Mouse (Mus musculus): ENCODE measurements around the gene Gm10322. TPM values are rescaled to one million over a fixed set of nuclear protein-coding genes. Genes with fewer than 3 reads are reported as not detected.
A peak's percentile ranks its signal among the peaks of the same experiment; 100 is the strongest.

Gene Gm10322
- total RNA-seq, 2 experiments from 2014 or later: not detected

DNA sequence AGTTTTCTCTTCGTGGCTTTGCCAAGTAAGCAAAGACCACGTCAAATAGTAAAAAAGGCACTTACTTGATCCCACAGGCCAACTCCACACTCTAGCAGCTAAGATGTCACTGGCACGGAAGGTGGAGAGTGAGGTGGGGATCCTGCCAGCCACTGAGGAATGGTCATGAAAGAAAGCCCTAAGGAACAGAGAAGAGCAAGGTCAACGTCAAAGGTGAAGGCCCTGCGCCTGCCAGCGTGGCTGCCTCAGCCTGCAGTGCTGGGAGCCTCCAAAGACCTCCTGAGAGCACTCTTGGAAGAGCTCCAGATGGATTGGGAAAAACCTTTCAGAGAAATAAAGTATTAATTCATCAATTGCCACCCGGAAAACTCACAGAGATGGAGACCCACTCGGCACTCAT, 15.3 kb upstream of the Gm10322 start:
- DNase-seq (ENCODE audit: low spot score in 2 of 2): no peak

GRCm38 (mm10) chr10:59602043-59602442, 13.8 kb upstream of the Gm10322 start:
- DNase-seq (ENCODE audit: low spot score in 2 of 2): no peak

GRCm38 (mm10) chr10:59602891-59603290, 13.0 kb upstream of the Gm10322 start:
- DNase-seq (ENCODE audit: low spot score in 2 of 2): peak in 1 of 2 experiments; percentile 47

DNA sequence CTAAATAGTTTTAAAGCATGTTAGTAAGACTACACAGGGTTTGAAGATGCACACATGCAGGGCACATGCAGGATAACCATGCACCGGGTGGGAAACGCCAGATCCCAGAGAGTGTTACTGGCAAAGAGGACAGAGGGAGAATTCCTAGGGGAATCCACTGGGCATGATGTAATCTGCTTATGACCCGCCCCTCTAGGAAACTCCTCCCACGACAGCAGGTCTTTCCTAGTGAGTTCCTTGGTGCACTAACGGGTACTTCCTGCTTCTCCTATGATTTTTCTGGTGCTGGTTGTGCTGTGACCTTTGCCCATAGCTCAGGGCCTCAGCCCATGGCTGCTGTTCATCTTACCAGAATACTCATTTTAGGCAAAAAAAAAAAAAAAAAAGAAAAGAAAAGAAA, 12.0 kb upstream of the Gm10322 start:
- DNase-seq (ENCODE audit: low spot score in 2 of 2): no peak

DNA sequence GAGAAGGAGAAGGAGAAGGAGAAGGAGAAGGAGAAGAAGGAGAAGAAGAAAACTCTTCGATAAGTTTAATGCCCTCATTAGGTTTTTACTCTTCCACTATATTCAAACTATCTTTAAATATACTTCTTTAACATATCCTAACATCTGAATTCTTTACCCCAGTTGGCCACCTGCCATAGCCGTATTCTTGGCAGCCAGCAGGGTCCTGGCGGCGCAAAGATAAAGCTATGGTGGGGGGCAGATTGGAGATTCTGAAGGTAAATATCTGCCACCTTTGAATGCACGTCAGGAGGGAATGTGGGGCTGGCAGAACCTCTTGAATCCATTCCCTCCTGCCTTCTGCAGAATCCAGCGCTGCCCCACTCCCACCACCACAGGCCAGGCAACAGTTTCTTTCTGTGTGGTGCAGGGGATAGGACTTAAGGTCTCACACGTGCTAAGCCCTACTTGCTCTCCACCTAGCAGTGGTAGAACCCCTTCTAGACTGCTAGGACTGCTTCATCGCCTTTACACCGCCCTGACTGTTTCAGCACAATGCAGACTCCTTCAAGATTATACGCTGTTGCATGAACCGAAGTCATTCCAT, 10.9 kb upstream of the Gm10322 start:
- no peak for DNase-seq (ENCODE audit: low spot score in 2 of 2)

GRCm38 (mm10) chr10:59613276-59613675, 2.6 kb upstream of the Gm10322 start:
- no peak for DNase-seq (ENCODE audit: low spot score in 2 of 2)

GRCm38 (mm10) chr10:59614141-59614540, 1.7 kb upstream of the Gm10322 start:
- no peak for DNase-seq (ENCODE audit: low spot score in 2 of 2)

- peak in 1 of 2 experiments; percentile 27 for DNase-seq (ENCODE audit: low spot score in 2 of 2)
Measured at GRCm38 (mm10) chr10:59615411-59615810, 452 bp upstream of the Gm10322 start.

GRCm38 (mm10) chr10:59616522-59616921, 659 bp downstream of the Gm10322 start, which contains the start of gene Mcu:
Gene Mcu, minus strand, starts transcription at chr10:59616692.
- DNase-seq (ENCODE audit: low spot score in 2 of 2): peak; percentile 93 to 98

GRCm38 (mm10) chr10:59617776-59618175, 1.9 kb downstream of the Gm10322 start:
- DNase-seq (ENCODE audit: low spot score in 2 of 2): no peak

GRCm38 (mm10) chr10:59621355-59621754, 5.5 kb downstream of the Gm10322 start:
- DNase-seq (ENCODE audit: low spot score in 2 of 2): no peak

GRCm38 (mm10) chr10:59623496-59623895, 7.6 kb downstream of the Gm10322 start:
- DNase-seq (ENCODE audit: low spot score in 2 of 2): no peak

DNA sequence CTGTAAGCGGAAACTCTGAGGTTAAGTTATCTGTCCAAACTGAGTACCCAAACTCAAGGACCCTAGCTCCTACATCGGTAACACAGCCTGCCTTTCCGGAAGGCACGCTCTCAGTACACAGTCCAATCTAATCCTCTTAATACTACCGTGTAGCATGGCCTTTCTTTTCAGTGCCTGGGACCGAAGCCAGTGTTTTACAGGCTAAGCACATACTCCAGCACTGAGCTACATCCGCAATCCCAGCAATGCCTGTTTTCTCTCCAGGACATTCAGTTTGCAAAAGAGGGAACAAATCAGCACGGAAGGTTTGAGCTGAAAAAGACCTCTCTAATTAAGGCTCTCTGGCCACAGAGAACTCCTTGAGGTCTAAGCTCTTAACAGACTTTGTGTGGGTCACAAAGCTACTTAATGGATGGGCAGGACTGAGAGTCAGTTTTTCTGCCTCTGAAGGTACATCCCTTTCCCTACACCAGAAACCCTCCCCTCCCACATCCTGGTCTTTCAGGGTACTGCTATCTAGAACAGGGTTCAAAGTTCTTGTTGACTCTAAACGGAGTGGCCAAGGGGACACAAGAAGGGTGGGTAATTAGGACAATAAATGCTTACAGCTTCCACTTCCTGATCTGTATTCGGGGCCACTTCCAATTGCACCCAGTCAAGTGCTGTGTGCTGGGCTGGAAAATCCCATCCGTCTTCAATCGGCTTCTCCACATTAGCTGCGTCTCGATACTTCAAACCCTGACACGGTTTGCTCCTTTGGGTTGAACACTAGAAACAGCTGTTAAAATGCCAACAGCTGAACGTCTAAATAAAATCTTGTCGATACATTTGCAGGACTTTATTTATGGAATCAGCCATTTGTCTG, 13.0 kb downstream of the Gm10322 start:
- DNase-seq (ENCODE audit: low spot score in 2 of 2): no peak

GRCm38 (mm10) chr10:59629506-59629782, 13.6 kb downstream of the Gm10322 start:
- DNase-seq (ENCODE audit: low spot score in 2 of 2): no peak

DNA sequence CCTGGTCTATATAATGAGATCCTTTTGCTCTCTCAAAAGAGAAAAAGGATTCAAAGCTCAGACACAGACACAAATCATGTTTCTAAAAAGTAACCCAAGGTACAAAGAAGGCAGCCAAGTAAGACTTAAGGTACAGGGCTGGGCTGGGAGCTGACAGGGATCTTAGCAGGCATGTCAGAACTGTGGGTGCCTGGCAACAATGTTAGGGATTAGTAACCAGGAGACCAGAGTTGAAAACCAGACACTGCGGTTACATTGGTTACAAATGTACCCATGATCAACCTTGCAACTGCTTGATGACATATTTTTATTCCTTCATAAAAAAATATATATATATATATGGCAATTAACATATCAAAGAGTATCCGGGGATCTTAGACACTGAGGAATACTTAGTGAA, 20.2 kb downstream of the Gm10322 start:
- DNase-seq (ENCODE audit: low spot score in 2 of 2): no peak

- no peak for DNase-seq (ENCODE audit: low spot score in 2 of 2)
Measured at GRCm38 (mm10) chr10:59636751-59637533, 21.1 kb downstream of the Gm10322 start.

GRCm38 (mm10) chr10:59637596-59638124, 21.8 kb downstream of the Gm10322 start:
- no peak for DNase-seq (ENCODE audit: low spot score in 2 of 2)

- no peak for DNase-seq (ENCODE audit: low spot score in 2 of 2)
Measured at GRCm38 (mm10) chr10:59638576-59638975, 22.7 kb downstream of the Gm10322 start.

DNA sequence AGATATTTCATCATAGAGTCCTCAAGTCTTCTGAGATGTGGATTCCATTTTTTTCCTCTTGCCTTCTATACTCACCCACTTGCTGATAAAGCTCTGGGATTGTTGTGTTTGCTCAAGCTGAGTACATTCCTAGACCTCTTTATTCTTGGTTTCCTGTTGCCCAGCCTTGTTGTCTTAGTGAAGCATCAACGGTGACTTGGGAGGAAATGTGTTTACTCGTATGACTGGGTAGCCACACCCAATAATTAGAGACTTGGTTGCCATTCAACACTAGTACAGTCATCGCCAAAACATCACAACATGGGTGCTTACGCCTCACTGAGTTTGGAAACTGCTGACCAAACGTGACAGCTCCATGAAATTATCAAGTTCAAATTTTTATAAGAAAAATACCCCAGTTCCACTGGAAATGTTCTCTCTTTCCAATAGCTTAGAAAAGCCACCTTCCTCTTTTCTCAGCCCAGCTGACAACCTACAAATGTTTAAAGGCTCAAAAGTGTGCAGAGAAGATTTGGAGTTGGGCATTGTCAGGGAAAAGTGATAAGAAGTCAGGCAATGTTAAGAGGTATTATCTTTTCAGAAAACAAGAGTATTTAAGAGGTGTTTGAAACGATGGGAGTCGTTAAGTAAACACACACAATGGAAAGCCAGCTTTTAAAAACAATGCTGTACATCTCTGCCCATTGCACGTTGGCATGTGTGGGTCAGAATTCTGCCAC, 27.0 kb downstream of the Gm10322 start:
- DNase-seq (ENCODE audit: low spot score in 2 of 2): no peak

DNA sequence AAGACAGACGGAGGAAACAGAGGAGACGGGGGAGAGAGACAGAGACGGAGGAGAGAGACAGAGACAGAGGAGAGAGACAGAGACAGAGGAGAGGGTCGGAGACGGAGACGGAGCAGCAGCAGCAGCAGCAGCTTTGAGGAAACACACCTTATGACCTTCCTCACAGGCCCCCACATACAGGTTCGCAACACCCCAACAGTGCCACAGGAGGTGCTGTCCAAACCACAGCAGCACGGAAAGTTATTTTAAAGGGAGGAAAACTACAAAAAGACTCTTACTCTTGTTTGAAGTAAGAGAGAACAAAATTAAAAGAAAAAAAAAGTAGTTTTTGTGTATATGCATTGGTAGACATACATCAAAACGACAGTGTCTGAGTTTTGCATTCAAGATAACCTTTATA, 27.8 kb downstream of the Gm10322 start:
- no peak for DNase-seq (ENCODE audit: low spot score in 2 of 2)

DNA sequence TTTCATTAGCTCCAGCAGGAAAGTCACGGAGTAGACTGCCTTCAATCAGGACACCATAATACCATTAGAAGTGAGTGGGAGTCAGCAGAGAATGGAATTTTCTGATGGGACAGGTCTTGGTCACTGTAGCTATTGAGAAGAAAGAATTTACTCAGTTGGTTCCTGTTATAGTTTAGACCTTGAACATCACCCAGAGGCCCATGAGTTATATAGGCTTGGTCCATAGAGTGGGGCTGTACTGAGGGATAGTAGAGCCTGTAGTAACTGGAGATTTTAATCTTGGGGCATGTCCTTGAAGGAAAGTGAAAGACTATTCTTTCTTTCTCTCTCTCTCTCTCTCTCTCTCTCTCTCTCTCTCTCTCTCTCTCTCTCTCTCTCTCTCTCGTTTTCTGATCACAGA, 28.8 kb downstream of the Gm10322 start:
- no peak for DNase-seq (ENCODE audit: low spot score in 2 of 2)
